Comparison of ENCODE assay signal across 9 mouse cellular contexts in the genomic region with DNA sequence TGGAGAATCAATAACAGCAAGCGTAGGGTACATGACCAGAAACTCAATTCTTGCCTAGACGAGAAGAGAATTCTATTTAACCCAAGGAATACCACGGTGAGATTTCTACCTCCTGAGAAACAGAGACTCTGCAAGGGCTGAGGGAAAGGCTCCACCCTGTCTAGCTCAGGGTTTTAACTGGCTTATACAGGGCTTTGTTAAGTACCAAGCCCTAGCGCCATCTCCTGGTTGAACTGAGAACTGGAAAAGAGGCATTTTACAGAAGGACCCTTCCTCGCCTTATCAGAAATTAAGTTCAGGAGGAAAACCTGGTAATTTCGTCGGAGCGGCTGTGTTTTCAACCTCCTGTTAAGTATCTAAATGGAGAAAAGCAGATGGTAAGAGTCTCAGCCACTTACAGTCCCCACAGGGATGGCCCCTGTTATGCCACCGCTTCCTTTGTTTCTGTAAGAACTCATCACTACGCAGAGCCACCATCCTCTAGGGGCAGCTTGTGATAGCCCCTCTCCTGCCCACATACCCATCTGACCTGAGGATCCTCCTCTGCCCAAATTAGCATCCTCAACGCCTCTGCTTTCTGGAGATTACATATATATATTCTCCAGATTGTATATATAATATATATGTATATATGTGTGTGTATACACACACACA.
A peak's percentile ranks its signal among the peaks of the same experiment; 100 is the strongest.
DNase-seq lines count a peak whose midpoint lies in the region; ATAC-seq lines count a peak whose summit lies in the region.
"Had no signal": no experiment of that assay in that cellular context is flagged by ENCODE, and none has a peak within 500 bp of the region (broad histone marks: within the 10 kb centered on the region; RNA-seq: fewer than 3 reads in every experiment).

No protein-coding gene starts in this region.

- ATAC-seq in intestine, embryonic 15.5 days, result peak; percentile 56
- peak; percentile 87 for ATAC-seq in midbrain, embryonic 12.5 days (ENCODE audit: low FRiP score, low read depth)
- peak; percentile 78; the same call in 1 of the 2 replicates for ATAC-seq in stomach, embryonic 15.5 days (ENCODE audit: insufficient read depth, low FRiP score, low read depth)

- no peak overlapping the region for H3K4me2 ChIP-seq in intestine, embryonic 15.5 days (replicated peaks)
- H3K4me2 ChIP-seq in midbrain, embryonic 12.5 days (replicated peaks), result no peak overlapping the region
- H3K4me2 ChIP-seq in stomach, embryonic 15.5 days, result no peak overlapping the region

- H3K9ac ChIP-seq in intestine, embryonic 15.5 days, result no peak overlapping the region
- H3K9ac ChIP-seq in midbrain, embryonic 12.5 days (replicated peaks), result no peak overlapping the region
- no peak overlapping the region for H3K9ac ChIP-seq in stomach, embryonic 15.5 days

- H3K36me3 ChIP-seq in intestine, embryonic 15.5 days, result no peaks in the 10 kb centered on the region
- no peaks in the 10 kb centered on the region for H3K36me3 ChIP-seq in midbrain, embryonic 12.5 days
- no peaks in the 10 kb centered on the region for H3K36me3 ChIP-seq in stomach, embryonic 15.5 days
- H3K36me3 ChIP-seq: G1E had no signal

- no peaks in the 10 kb centered on the region for H3K9me3 ChIP-seq in intestine, embryonic 15.5 days
- peaks cover 13% of the 10 kb centered on the region for H3K9me3 ChIP-seq in midbrain, embryonic 12.5 days
- 0 out of 2 replicates have a peak, but pooled peaks cover 3% of the 10 kb centered on the region for H3K9me3 ChIP-seq in stomach, embryonic 15.5 days

- H3K4me3 ChIP-seq in intestine, embryonic 15.5 days (replicated peaks), result no peak overlapping the region
- no peak overlapping the region for H3K4me3 ChIP-seq in midbrain, embryonic 12.5 days
- H3K4me3 ChIP-seq in stomach, embryonic 15.5 days (replicated peaks), result no peak overlapping the region

- peaks cover 3% of the 10 kb centered on the region; the same call in 1 of the 2 replicates for H3K4me1 ChIP-seq in intestine, embryonic 15.5 days (replicated peaks)
- H3K4me1 ChIP-seq in midbrain, embryonic 12.5 days, result peaks cover 3% of the 10 kb centered on the region; the same call in 1 of the 2 replicates
- H3K4me1 ChIP-seq in stomach, embryonic 15.5 days, result 0 out of 2 replicates have a peak, but pooled peaks cover 6% of the 10 kb centered on the region

- peak; percentile 18 to 66 for DNase-seq in spleen, postnatal 4 days (ENCODE audit: low spot score in 2 of 2)
- no peak for DNase-seq in spleen, adult 12 weeks (ENCODE audit: low spot score)
- DNase-seq in embryo, embryonic 10 days (ENCODE audit: low spot score), result peak; percentile 92
- peak; percentile 21 to 52 for DNase-seq in gastrocnemius, postnatal 36 days
- peak; percentile 91 to 92 for DNase-seq in left cerebral cortex, postnatal 14 days (ENCODE audit: low spot score in 2 of 2)

- no peak overlapping the region for H3K27ac ChIP-seq in intestine, embryonic 15.5 days
- peak overlapping the region; percentile 58; the same call in 1 of the 2 replicates for H3K27ac ChIP-seq in midbrain, embryonic 12.5 days (replicated peaks)
- no peak overlapping the region for H3K27ac ChIP-seq in stomach, embryonic 15.5 days

- 43% methylated on average over 11 of the region's 11 CpGs for WGBS in intestine, embryonic 15.5 days
- 33% methylated on average over 11 of the region's 11 CpGs for WGBS in midbrain, embryonic 12.5 days
- WGBS in stomach, embryonic 15.5 days, result 33% methylated on average over 11 of the region's 11 CpGs

- intact Hi-C loops in gastrocnemius, postnatal 36 days (cut with DNase I), result loop anchor here (2.0 to 10.0 kb wide), 4 partner anchors 323 to 693 kb away; a partner anchor contains a TSS
- intact Hi-C loops in left cerebral cortex, postnatal 14 days (cut with DNase I), result loop anchor here (2.0 kb wide), 1 partner anchor 321 kb away; a partner anchor contains a TSS

- H3K27me3 ChIP-seq in intestine, embryonic 15.5 days (replicated peaks), result no peaks in the 10 kb centered on the region
- H3K27me3 ChIP-seq in midbrain, embryonic 12.5 days, result no peaks in the 10 kb centered on the region
- no peaks in the 10 kb centered on the region for H3K27me3 ChIP-seq in stomach, embryonic 15.5 days (replicated peaks)
